Mouse (Mus musculus) lung, postnatal 0 days (tissue): ENCODE results near the gene Dynlrb2.

Experiments used
- CTCF ChIP-seq: IDR thresholded peaks from 2 replicates; pipeline ENCODE4 v1.5.1; 2016; ENCODE audit warnings: antibody characterized with exemption, mild to moderate bottlenecking
- EP300 ChIP-seq: IDR thresholded peaks from 2 replicates; pipeline ENCODE4 v1.6.1; 2016; ENCODE audit warnings: antibody characterized with exemption, mild to moderate bottlenecking, control low read depth

DNA sequence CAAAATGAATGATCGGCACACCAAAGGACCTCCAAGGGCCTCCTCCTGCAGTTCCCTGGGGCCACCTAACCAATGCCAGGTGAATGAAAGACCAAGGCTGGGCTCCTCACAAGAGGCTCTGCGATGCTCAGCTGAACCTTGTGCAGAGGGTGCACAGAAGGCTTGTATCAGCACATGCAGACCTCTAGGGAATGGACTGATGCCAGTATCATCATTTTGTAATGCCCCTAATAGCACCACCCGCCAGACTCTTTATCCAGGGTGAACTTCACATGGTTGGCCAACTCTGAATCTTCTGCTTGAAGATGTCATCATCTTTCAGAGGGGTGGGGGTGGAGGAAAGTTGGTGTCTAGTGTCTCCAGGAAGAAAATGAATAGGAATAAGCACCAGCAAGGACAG, 16.9 kb downstream of the Dynlrb2 start:
- TF ChIP-seq CTCF (no peak), EP300 (no peak)
